Mouse (Mus musculus) CD4-positive, CD25-positive, alpha-beta regulatory T cell, adult 2 months (primary cell): ENCODE measurements around the gene Akr1b3.
"Not testable (repeated sequence)": the region's sequence is repeated elsewhere in the genome, so short reads cannot be mapped to it uniquely, and the experiment has no call there.

ENCODE experiments used
- DNase-seq: peaks from one replicate; pipeline ENCODE4 v3.0.0-alpha.2; 2012; ENCODE audit warnings: low read depth, low spot score

Gene Akr1b3

GRCm38 (mm10) chr6:34316854-34317771, at the start of gene Akr1b3:
Akr1b3 (minus strand) TSS chr6:34317478.
- peak; percentile 95 for DNase-seq

- DNase-seq, result peak; percentile 58
Observed at GRCm38 (mm10) chr6:34364217-34365136, 47.2 kb upstream of the Akr1b3 start.

- DNase-seq, result no peak
Observed at GRCm38 (mm10) chr6:34355841-34356240, 38.6 kb upstream of the Akr1b3 start.

- no peak for DNase-seq
Observed at GRCm38 (mm10) chr6:34355349-34355747, 38.1 kb upstream of the Akr1b3 start.

- no peak for DNase-seq
Observed at GRCm38 (mm10) chr6:34354354-34355348, 37.4 kb upstream of the Akr1b3 start.

GRCm38 (mm10) chr6:34353658-34354353, 36.5 kb upstream of the Akr1b3 start, which contains the start of gene Akr1b8:
Akr1b8 (plus strand) TSS chr6:34354119.
- no peak for DNase-seq

GRCm38 (mm10) chr6:34352401-34352800, 35.1 kb upstream of the Akr1b3 start:
- DNase-seq, result no peak

- not testable (repeated sequence) for DNase-seq
Observed at GRCm38 (mm10) chr6:34351481-34351880, 34.2 kb upstream of the Akr1b3 start.

GRCm38 (mm10) chr6:34350037-34350699, 32.9 kb upstream of the Akr1b3 start:
- DNase-seq, result no peak

- DNase-seq, result peak; percentile 85
Observed at GRCm38 (mm10) chr6:34346096-34346898, 29.0 kb upstream of the Akr1b3 start.

- DNase-seq, result no peak
Observed at GRCm38 (mm10) chr6:34344935-34345334, 27.7 kb upstream of the Akr1b3 start.

- no peak for DNase-seq
Observed at GRCm38 (mm10) chr6:34344135-34344850, 27.0 kb upstream of the Akr1b3 start.

- DNase-seq, result no peak
Observed at GRCm38 (mm10) chr6:34343426-34343825, 26.1 kb upstream of the Akr1b3 start.

GRCm38 (mm10) chr6:34342476-34342875, 25.2 kb upstream of the Akr1b3 start:
- DNase-seq, result no peak

- DNase-seq, result no peak
Observed at GRCm38 (mm10) chr6:34341991-34342390, 24.7 kb upstream of the Akr1b3 start.

GRCm38 (mm10) chr6:34337799-34338198, 20.5 kb upstream of the Akr1b3 start:
- no peak for DNase-seq

- no peak for DNase-seq
Observed at GRCm38 (mm10) chr6:34334673-34335072, 17.4 kb upstream of the Akr1b3 start.

- not testable (repeated sequence) for DNase-seq
Observed at GRCm38 (mm10) chr6:34331804-34332203, 14.5 kb upstream of the Akr1b3 start.
